Mouse (Mus musculus): ENCODE data around the gene 1700012B09Rik.

The 1700012B09Rik gene

GRCm38 (mm10) chr9:14770803-14771471 is at the start of gene 1700012B09Rik:
TSS of gene 1700012B09Rik (minus strand) at chr9:14771030.
- DNase-seq (ENCODE audit: low spot score in 2 of 2), result peak; percentile 26 to 29

DNA sequence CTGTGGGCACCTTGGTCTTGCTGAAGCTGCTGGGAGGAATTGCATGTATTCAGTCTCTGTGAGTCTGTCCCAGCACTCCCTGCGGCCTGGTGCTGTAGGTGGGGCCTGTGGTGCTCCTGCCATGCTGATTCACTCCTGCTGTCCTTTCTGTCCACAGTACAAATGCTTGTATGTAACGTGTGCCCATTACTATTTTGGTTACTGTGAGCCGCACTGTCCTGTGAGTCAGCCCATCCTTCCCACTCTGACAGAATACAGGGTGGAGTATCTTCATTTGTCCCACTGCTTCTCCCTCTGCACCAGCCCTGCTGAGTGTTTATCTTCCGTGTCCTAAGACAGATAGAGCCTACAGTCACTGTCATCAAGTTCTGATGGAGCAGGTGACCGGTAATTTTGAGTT is 39.3 kb upstream of the 1700012B09Rik start:
- DNase-seq (ENCODE audit: low spot score in 2 of 2), result no peak

- no peak for DNase-seq (ENCODE audit: low spot score in 2 of 2)
Measured at GRCm38 (mm10) chr9:14806786-14807185, 36.0 kb upstream of the 1700012B09Rik start.

GRCm38 (mm10) chr9:14805714-14806113 is 34.9 kb upstream of the 1700012B09Rik start:
- DNase-seq (ENCODE audit: low spot score in 2 of 2), result no peak

GRCm38 (mm10) chr9:14787356-14787755 is 16.5 kb upstream of the 1700012B09Rik start:
- DNase-seq (ENCODE audit: low spot score in 2 of 2), result no peak

DNA sequence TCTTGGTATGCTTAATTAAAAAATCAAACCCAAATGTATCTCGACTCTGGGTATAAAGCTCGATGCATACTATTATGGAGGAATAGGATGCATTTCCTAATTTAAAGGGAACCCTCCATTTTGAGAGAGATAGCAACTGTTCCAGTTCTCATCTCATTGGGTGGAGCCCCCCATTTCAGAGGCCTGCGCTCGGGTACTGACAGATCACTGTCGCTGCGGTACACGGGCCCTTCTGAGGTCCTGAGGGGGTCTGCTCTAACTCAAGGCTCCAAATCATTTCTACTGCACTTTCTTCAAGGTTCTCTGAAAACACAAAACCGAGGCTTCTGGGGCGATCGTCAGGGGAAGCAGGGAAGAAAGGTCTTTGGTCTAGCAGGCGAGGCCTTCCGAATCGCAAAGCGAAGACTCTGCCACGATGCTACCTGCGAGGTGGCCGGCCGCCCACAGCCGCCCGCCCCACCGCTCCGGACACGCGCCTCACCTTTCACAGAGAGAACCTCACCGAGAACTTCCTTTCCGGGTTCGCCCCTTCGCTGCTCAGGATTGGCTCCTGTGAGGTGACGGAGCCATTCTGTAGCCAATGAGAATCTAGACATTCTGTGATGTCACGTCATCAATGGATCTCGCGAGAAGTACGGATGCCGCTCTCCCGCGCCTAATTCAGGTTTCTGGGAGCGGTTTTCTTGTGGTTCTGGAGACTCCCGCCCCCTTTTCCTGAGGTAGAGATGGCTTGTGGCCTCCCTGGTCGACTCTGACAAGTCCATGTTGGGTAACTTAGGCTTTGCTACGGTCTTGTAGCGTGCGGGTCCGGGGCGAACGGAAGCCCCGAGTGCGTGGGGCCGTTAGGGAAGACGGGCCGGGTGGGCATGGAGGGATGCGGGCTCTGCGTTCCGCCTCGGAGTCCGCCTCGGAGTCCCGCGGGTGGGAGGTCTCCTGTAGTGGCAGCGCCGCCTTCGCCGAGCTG is 13.5 kb upstream of the 1700012B09Rik start, which contains the start of the genes Mre11a and Ankrd49:
Gene Mre11a (plus strand): TSS at position 616 of the 964 bp plus-strand sequence.
Gene Ankrd49 (minus strand): TSS at position 818 of the 964 bp plus-strand sequence.
- peak; percentile 95 to 96 for DNase-seq (ENCODE audit: low spot score in 2 of 2)

DNA sequence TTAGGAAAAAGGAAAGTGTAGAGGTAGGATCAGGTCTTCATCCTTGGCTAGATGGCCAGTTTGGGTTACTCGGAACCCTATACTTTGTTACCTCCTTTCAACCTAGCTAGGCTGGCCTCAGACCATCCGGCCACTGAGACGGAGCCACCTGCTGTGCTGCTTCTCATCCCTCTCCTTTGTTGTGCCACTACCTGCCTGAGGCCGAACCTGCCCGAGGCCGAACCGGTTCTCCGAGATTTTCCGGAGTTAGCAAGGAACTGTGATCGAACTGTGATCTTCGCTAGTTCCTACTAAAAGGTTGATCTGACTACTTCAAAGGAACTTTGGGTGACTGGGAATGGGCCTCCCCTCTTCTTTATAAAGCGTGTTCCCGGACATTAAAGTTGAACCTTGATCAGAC is 7.5 kb upstream of the 1700012B09Rik start:
- no peak for DNase-seq (ENCODE audit: low spot score in 2 of 2)

- DNase-seq (ENCODE audit: low spot score in 2 of 2), result no peak
Measured at GRCm38 (mm10) chr9:14773813-14774212, 3.0 kb upstream of the 1700012B09Rik start.

- DNase-seq (ENCODE audit: low spot score in 2 of 2), result no peak
Measured at GRCm38 (mm10) chr9:14772074-14772473, 1.2 kb upstream of the 1700012B09Rik start.

DNA sequence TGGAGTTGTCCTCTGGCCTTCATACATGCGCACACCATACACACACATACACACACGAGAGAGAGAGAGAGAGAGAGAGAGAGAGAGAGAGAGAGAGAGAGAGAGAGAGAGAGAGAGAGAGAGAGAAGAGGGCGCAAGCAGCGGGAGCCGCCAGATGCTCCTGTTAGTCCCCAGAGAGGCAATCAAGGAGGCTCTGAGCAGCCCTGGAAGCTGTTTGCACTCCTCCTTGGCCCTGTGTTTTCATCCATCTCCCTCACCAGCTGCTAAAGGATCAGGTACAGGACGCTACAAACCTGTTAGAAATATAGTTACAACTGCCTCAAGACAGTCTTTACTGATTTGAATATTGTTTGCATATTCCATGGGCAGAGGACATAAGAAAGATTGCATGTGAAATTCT is 1.0 kb downstream of the 1700012B09Rik start:
- no peak for DNase-seq (ENCODE audit: low spot score in 2 of 2)

- DNase-seq (ENCODE audit: low spot score in 2 of 2), result peak; percentile 41 to 72
Measured at GRCm38 (mm10) chr9:14764765-14765164, 6.1 kb downstream of the 1700012B09Rik start.

GRCm38 (mm10) chr9:14759261-14759660 is 11.6 kb downstream of the 1700012B09Rik start:
- no peak for DNase-seq (ENCODE audit: low spot score in 2 of 2)

DNA sequence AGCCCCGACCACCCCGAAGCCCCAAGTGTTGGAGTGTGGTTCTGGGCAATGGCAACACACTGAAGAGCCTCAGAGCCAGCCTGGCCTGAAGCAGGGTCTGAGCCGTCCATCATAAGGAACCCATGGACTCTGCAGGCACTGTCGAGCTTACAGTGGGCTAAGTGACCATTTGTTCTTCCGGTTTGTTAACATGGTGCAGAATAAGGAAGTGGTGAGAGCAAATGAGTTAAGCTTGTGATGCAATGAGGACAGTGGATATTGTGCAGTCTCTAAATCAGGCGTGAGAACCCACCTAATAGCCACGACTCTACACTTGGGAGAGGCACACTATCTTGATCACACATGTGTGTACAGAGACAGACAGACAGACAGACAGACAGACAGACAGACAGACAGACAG is 12.2 kb downstream of the 1700012B09Rik start:
- DNase-seq (ENCODE audit: low spot score in 2 of 2), result no peak

DNA sequence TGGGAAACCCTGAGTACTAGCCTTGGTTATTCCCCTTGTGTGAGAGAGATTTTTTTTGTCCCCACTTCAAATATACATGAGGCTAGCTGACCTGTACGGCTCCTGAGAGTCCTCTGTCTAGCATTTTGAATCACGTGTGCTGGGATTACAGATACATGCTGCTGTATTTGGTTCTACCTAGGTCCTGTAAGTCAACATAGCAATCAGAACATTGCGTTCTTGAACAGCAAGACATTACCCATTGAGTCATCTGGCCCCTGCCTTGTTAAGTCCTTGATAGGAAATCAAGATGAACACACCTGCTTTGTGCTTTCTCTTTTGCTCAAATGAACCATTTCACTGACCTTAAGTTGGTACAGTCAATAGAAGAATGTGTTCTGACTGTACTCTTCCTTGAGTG is 16.4 kb downstream of the 1700012B09Rik start:
- DNase-seq (ENCODE audit: low spot score in 2 of 2), result no peak

GRCm38 (mm10) chr9:14753947-14754346 is 16.9 kb downstream of the 1700012B09Rik start:
- DNase-seq (ENCODE audit: low spot score in 2 of 2), result no peak

DNA sequence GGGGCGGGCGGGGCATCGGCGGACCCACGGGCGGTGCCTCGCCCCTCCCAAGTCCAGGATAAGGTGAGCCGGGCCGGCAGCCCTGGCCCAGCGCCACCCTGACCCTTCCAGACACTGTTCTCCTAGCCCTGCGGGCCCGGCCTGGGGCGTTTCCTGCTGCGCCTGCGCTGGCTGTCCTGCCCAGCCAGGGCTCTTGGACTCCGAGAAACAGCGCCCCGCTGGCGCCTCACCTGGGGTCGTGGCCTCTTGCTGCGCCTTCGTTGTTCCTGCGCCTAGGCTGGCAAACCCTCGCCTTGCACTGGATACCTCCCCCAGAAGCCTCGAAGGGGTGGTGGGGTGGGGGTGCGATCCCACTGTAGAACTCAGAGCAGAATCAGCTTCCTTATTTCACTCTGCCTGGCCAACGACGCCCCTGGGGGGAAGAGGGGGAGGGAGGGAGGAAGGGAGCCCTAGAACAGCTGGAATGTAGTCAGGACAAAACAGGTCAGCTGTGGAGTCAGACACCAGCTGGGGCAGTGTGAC is 18.8 kb downstream of the 1700012B09Rik start, which contains the start of gene Fut4:
Gene Fut4 (minus strand): TSS at position 393 of the 522 bp plus-strand sequence.
- DNase-seq (ENCODE audit: low spot score in 2 of 2), result peak in 1 of 2 experiments; percentile 33

DNA sequence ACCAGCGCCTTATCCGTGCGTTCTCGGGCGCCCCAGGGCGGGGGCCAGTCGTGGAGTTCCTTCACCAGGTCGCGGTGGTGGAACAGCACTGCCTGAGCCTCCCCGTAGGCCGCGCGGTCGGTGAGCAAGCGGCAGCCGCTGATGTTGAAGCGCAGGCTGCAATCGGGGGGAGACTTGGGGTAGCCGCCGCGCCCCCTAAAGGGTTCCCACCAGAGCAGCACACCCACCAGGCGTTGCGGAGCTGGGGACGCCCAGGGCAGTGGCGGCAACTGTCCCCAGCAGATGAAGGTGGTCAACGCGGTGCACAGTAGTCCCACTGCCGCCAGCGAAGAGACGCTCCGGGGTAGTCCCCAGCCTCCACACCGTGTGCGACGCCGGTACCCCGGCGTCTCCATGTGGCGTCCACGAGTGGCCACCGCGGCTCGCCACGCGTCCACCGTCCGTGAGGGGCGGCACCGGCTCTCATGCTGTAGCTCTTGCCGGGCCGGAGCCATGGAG is 19.3 kb downstream of the 1700012B09Rik start:
- DNase-seq (ENCODE audit: low spot score in 2 of 2), result no peak

DNA sequence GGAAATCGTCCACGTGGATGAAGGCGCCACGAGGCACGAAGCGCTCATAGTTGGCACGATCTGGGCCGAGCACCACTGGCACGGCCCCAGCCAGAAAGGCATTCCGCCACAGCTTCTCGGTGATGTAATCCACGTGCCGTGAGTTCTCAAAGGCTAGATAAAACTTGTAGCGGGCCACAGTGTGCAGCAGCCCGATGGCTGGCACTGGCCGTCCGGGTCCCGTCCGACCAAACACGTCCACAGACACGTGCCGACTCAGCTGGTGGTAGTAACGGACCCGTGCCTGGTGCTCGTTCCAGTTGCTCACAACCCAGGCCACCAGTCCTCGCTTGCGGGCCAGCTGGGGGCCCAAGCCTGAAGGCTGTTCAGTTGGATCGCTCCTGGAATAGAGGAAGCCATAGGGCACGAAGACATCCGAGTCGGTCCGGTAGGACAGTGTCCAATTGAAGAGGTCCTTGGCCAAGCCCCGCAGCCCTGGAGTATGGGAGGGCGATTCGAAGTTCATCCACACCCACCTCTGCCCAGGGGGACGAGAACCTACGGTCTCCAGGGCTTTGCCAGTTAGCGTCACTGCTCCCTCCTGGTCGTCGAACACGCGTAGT is 19.8 kb downstream of the 1700012B09Rik start:
- DNase-seq (ENCODE audit: low spot score in 2 of 2), result peak in 1 of 2 experiments; percentile 26

DNA sequence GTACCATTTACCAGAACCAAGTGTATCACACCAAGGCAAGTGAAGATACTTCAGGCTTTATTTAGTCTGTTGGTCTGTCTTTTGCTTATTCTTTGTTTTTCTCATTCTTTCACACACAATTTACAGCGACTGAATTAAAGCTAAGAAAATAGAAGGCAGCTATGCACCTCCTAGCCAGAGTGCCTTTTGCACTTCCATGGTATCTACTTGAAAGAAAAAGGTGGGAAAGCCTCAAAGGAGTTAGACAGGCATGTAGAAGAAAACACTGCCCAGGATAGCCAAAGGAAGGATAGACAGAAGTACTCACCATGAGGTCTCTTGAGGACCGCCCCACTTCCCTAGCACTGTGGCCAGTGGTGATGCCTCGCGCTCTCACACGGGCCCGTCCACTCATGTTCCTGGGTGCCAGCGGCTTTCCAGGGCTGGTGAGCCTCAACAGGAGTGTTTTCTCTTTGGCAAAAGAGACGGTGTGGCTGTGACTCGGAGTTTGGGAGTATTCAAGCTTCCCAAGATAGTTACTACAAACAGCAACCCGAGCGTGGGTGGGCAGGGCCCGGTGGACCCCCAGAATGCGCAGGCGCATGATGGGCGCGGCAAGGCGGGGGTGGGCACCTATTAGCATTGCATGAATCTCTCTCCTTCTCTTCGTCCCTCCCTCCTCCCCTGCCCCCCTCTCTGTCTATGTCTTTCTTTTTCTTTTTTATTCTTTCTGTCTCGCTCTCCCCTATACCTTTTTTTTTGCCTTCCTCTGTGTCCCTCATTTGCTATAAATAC is 30.5 kb downstream of the 1700012B09Rik start, which contains the start of gene Piwil4:
Gene Piwil4 (minus strand): TSS at position 583 of the 774 bp plus-strand sequence.
- no peak for DNase-seq (ENCODE audit: low spot score in 2 of 2)

GRCm38 (mm10) chr9:14739498-14740150 is 31.2 kb downstream of the 1700012B09Rik start:
- no peak for DNase-seq (ENCODE audit: low spot score in 2 of 2)

Measured in right cerebral cortex, postnatal 10 days (tissue).